Mouse (Mus musculus): ENCODE data around the gene Itga11.

- no peak for TF ChIP-seq CTCF (IDR thresholded peaks at IDR 0.05; ENCODE audit: low read depth)
- no peak for TF ChIP-seq EP300 (optimal IDR thresholded peaks at IDR 0.05)
These were observed at the start of gene Itga11 for GRCm38 (mm10) chr9:62677641-62678549.
